Mouse (Mus musculus) heart, embryonic 11.5 days (tissue): ENCODE measurements around the gene Spata9. TPM values are rescaled to one million over a fixed set of nuclear protein-coding genes. Genes with fewer than 3 reads are reported as not detected.

Source experiments
- ATAC-seq: fragments of 200-750 bp; cut with Nextera tagmentation; replicated peaks from 2 replicates; pipeline ENCODE4 v1.8.0; 2017; ENCODE audit warnings: moderate library complexity; ENCODE audit not compliant: insufficient number of reproducible peaks, low FRiP score, low TSS enrichment
- H3K27ac ChIP-seq: fragments of 300-500 bp; sonication (generic); 2 replicates; pipeline ENCODE4 v1.5.1; 2014; ENCODE audit warnings: mild to moderate bottlenecking, low read depth, low read length
- H3K27me3 ChIP-seq: fragments of 300-500 bp; sonication (generic); 2 replicates; pipeline ENCODE4 v1.6.1; 2014; ENCODE audit warnings: mild to moderate bottlenecking, low read length, mixed read lengths; ENCODE audit not compliant: control insufficient read depth, insufficient read depth
- H3K36me3 ChIP-seq: fragments of 300-500 bp; sonication (generic); 2 replicates; pipeline ENCODE4 v1.6.1; 2014; ENCODE audit warnings: mild to moderate bottlenecking, low read length, moderate library complexity, mixed read lengths; ENCODE audit not compliant: control insufficient read depth, insufficient read depth
- H3K4me1 ChIP-seq: fragments of 300-500 bp; sonication (generic); 2 replicates; pipeline ENCODE4 v1.6.1; 2014; ENCODE audit warnings: low read length; ENCODE audit not compliant: control insufficient read depth, insufficient read depth
- H3K4me2 ChIP-seq: fragments of 300-500 bp; sonication (generic); 2 replicates; pipeline ENCODE4 v1.6.1; 2014; ENCODE audit warnings: mild to moderate bottlenecking, moderate library complexity
- H3K4me3 ChIP-seq: fragments of 300-500 bp; sonication (generic); 2 replicates; pipeline ENCODE4 v1.5.1; 2014; ENCODE audit warnings: low read depth, low read length
- H3K9ac ChIP-seq: fragments of 300-500 bp; sonication (generic); 2 replicates; pipeline ENCODE4 v1.6.1; 2014; ENCODE audit warnings: mild to moderate bottlenecking, low read depth, low read length, moderate library complexity
- H3K9me3 ChIP-seq: fragments of 300-500 bp; sonication (generic); replicated peaks from 2 replicates; pipeline ENCODE4 v1.6.1; 2016; ENCODE audit warnings: low read length; ENCODE audit not compliant: control insufficient read depth
- WGBS: fragments of 180-500 bp; shearing (Covaris S2); extraction: QIAGEN DNeasy Blood & Tissue Kit; methylation state at CpG from one replicate; pipeline ENCODE4 v1.1.7; 2014; ENCODE audit not compliant: insufficient replicate concordance; 5-methylcytosine and 5-hydroxymethylcytosine counted together
- polyA plus RNA-seq: library from polyadenylated mRNA; unstranded; fragments of >200 nt; fragmentation: Nextera tagmentation; extraction: Ambion mirVana; gene quantifications from 2 replicates; pipeline ENCODE4 v1.2.1, GENCODE M21; 2014

The Spata9 gene
- polyA plus RNA-seq, 1 experiment from 2014 or later: 0.20 TPM

GRCm38 (mm10) chr13:76017465-76017864, 50.5 kb downstream of the Spata9 start:
- H3K27ac ChIP-seq: peak overlapping the region; percentile 94
- peak overlapping the region; percentile 77 for H3K4me2 ChIP-seq
- no peak for ATAC-seq
- no peaks in the 10 kb centered on the region for H3K36me3 ChIP-seq
- peak overlapping the region; percentile 94 for H3K9ac ChIP-seq
- H3K9me3 ChIP-seq: no peaks in the 10 kb centered on the region
- peaks cover 3% of the 10 kb centered on the region for H3K4me1 ChIP-seq
- H3K4me3 ChIP-seq: peak overlapping the region; percentile 77
- WGBS: 59% methylated on average over 4 of the region's 4 CpGs
- no peaks in the 10 kb centered on the region for H3K27me3 ChIP-seq

GRCm38 (mm10) chr13:76017974-76018843, 51.3 kb downstream of the Spata9 start, which contains the start of gene Rfesd:
TSS of gene Rfesd (minus strand) at chr13:76018719.
- peak within 1 kb of the TSS; percentile 77 for H3K4me3 ChIP-seq
- H3K27me3 ChIP-seq: no peaks in the 10 kb centered on the region
- peak within 1 kb of the TSS; percentile 94 for H3K9ac ChIP-seq
- H3K27ac ChIP-seq: peak within 1 kb of the TSS; percentile 94
- peaks cover 3% of the 10 kb centered on the region for H3K4me1 ChIP-seq
- peak; percentile 99 for ATAC-seq
- WGBS: 1% methylated on average over 50 of the region's 50 CpGs
- H3K9me3 ChIP-seq: no peaks in the 10 kb centered on the region
- H3K36me3 ChIP-seq: no peaks in the 10 kb centered on the region
- H3K4me2 ChIP-seq: peak within 1 kb of the TSS; percentile 77

- H3K9me3 ChIP-seq: no peaks in the 10 kb centered on the region
- H3K27ac ChIP-seq: no peak overlapping the region
- no peak overlapping the region; the same call in 1 of the 2 replicates for H3K9ac ChIP-seq
- peaks cover 3% of the 10 kb centered on the region for H3K4me1 ChIP-seq
- peak overlapping the region; percentile 77 for H3K4me2 ChIP-seq
- peak; percentile 43; the same call in 1 of the 2 replicates for ATAC-seq
- H3K4me3 ChIP-seq: peak overlapping the region; percentile 77
- H3K27me3 ChIP-seq: no peaks in the 10 kb centered on the region
- H3K36me3 ChIP-seq: no peaks in the 10 kb centered on the region
- 48% methylated on average over 5 of the region's 5 CpGs for WGBS
Observed at GRCm38 (mm10) chr13:76018844-76019400, 52.0 kb downstream of the Spata9 start.

GRCm38 (mm10) chr13:76021782-76022181, 54.8 kb downstream of the Spata9 start:
- 95% methylated on average over 2 of the region's 2 CpGs for WGBS
- no peak for ATAC-seq
- Histone ChIP-seq H3K27ac (no peak overlapping the region), H3K9me3 (no peaks in the 10 kb centered on the region), H3K36me3 (no peaks in the 10 kb centered on the region), H3K4me2 (no peak overlapping the region), H3K4me1 (peaks cover 3% of the 10 kb centered on the region), H3K9ac (no peak overlapping the region), H3K27me3 (no peaks in the 10 kb centered on the region), H3K4me3 (no peak overlapping the region)

GRCm38 (mm10) chr13:76024588-76024987, 57.6 kb downstream of the Spata9 start:
- H3K4me1 ChIP-seq: no peaks in the 10 kb centered on the region
- H3K4me3 ChIP-seq: no peak overlapping the region
- H3K4me2 ChIP-seq: no peak overlapping the region
- no peak overlapping the region for H3K27ac ChIP-seq
- no peak for ATAC-seq
- H3K27me3 ChIP-seq: no peaks in the 10 kb centered on the region
- H3K9me3 ChIP-seq: no peaks in the 10 kb centered on the region
- no peak overlapping the region for H3K9ac ChIP-seq
- no peaks in the 10 kb centered on the region for H3K36me3 ChIP-seq
- 74% methylated on average over 3 of the region's 3 CpGs for WGBS

GRCm38 (mm10) chr13:76042455-76042854, 75.5 kb downstream of the Spata9 start:
- no peak overlapping the region for H3K27ac ChIP-seq
- no peaks in the 10 kb centered on the region for H3K36me3 ChIP-seq
- no peaks in the 10 kb centered on the region for H3K9me3 ChIP-seq
- H3K4me1 ChIP-seq: no peaks in the 10 kb centered on the region
- H3K9ac ChIP-seq: no peak overlapping the region
- H3K4me3 ChIP-seq: no peak overlapping the region
- no peak for ATAC-seq
- WGBS: 49% methylated on average over 1 of the region's 1 CpGs
- H3K27me3 ChIP-seq: no peaks in the 10 kb centered on the region
- no peak overlapping the region for H3K4me2 ChIP-seq

- H3K4me2 ChIP-seq: no peak overlapping the region
- H3K4me3 ChIP-seq: no peak overlapping the region
- no peak for ATAC-seq
- no peaks in the 10 kb centered on the region; the same call in 1 of the 2 replicates for H3K9me3 ChIP-seq
- H3K27ac ChIP-seq: no peak overlapping the region
- no peaks in the 10 kb centered on the region for H3K36me3 ChIP-seq
- no peaks in the 10 kb centered on the region for H3K4me1 ChIP-seq
- H3K9ac ChIP-seq: no peak overlapping the region
- no peaks in the 10 kb centered on the region for H3K27me3 ChIP-seq
Observed at GRCm38 (mm10) chr13:76044971-76045370, 78.0 kb downstream of the Spata9 start.
